Mouse (Mus musculus) kidney, embryonic 15.5 days (tissue): ENCODE measurements around the gene Irx6. TPM values are rescaled to one million over a fixed set of nuclear protein-coding genes. Genes with fewer than 3 reads are reported as not detected.

Experiments
- ATAC-seq: fragments of 200-750 bp; cut with Nextera tagmentation; replicated peaks from 2 replicates; pipeline ENCODE4 v1.8.0; 2017; ENCODE audit warnings: moderate TSS enrichment; ENCODE audit not compliant: low FRiP score
- H3K27ac ChIP-seq: fragments of 300-500 bp; sonication (generic); 2 replicates; pipeline ENCODE4 v1.5.1; 2015; ENCODE audit warnings: mild to moderate bottlenecking, inconsistent platforms
- H3K27me3 ChIP-seq: fragments of 300-500 bp; sonication (generic); 2 replicates; pipeline ENCODE4 v1.6.1; 2015; ENCODE audit warnings: inconsistent platforms
- H3K36me3 ChIP-seq: fragments of 300-500 bp; sonication (generic); 2 replicates; pipeline ENCODE4 v1.6.1; 2015; ENCODE audit warnings: inconsistent platforms
- H3K4me1 ChIP-seq: fragments of 300-500 bp; sonication (generic); 2 replicates; pipeline ENCODE4 v1.6.1; 2015; ENCODE audit warnings: inconsistent platforms
- H3K4me2 ChIP-seq: fragments of 300-500 bp; sonication (generic); 2 replicates; pipeline ENCODE4 v1.6.1; 2015; ENCODE audit warnings: moderate library complexity, mild to moderate bottlenecking, inconsistent platforms
- H3K4me3 ChIP-seq: fragments of 300-500 bp; sonication (generic); replicated peaks from 2 replicates; pipeline ENCODE4 v1.5.1; 2015; ENCODE audit warnings: mild to moderate bottlenecking, inconsistent platforms
- H3K9ac ChIP-seq: fragments of 300-500 bp; sonication (generic); 2 replicates; pipeline ENCODE4 v1.6.1; 2015; ENCODE audit warnings: mild to moderate bottlenecking, inconsistent platforms
- H3K9me3 ChIP-seq: fragments of 300-500 bp; sonication (generic); replicated peaks from 2 replicates; pipeline ENCODE4 v1.6.1; 2016; ENCODE audit warnings: inconsistent platforms
- WGBS: fragments of 180-500 bp; shearing (Covaris S2); methylation state at CpG from one replicate; pipeline ENCODE4 v1.1.7; 2015; ENCODE audit warnings: mixed read lengths; 5-methylcytosine and 5-hydroxymethylcytosine counted together
- polyA plus RNA-seq: library from polyadenylated mRNA; unstranded; fragments of >200 nt; fragmentation: Nextera tagmentation; extraction: Ambion mirVana; gene quantifications from 2 replicates; pipeline ENCODE4 v1.2.1, GENCODE M21; 2015

Irx6 gene
- polyA plus RNA-seq = 0.05 and 0.10 TPM in 2 replicates

DNA sequence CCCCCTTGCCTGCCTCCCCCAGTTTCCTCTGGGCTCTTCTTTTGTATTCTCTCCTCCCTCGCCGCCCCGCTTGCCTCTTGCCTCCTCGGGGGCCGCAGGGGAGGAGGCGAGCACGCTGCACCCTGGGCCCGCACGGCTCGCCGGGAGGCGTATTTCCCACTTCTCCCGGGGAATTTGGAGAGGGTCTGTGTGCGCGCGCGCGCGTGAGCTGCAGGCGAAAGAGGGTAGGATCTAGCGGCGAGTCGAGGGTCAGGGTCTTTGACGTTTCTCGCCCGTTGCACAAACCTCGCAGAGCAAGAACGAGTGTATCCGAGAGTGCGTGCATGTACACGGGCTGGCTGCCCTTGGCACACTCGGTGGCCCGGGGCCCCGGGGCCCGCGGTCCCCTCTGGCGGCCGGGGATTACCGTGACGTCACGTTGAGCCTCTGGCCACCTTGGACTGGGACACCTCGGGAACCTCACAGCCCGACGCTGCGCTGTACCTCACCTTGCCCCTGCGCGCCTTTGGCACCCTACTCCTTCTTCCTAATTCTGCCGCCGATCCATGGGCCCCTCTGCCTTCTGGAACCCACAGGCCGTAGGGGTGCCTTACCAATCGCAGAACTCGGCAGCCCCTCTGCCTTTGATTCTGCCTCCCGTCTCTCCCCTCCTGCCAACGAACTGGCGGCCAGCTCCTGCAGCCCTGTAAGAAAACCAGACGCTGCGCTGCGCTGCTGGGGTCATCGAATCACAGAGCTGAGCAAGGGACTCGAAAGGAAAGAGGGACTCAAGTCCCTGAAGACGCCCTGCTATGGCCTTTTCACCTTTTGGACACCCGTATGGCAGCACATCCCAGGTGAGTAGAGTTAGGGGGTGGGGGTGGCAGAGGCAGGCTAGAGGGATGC, at the start of gene Irx6:
Irx6 (plus strand) TSS at position 45 of the 885 bp plus-strand sequence.
- no peak for ATAC-seq
- H3K4me2 ChIP-seq = peak within 1 kb of the TSS; percentile 89
- WGBS = under 1% methylated on average over 59 of the region's 62 CpGs
- H3K4me1 ChIP-seq = peaks cover 34% of the 10 kb centered on the region
- H3K9me3 ChIP-seq = no peaks in the 10 kb centered on the region
- H3K27ac ChIP-seq = no peak within 1 kb of the TSS
- H3K9ac ChIP-seq = peak within 1 kb of the TSS; percentile 31; the same call in 1 of the 2 replicates
- peak within 1 kb of the TSS; percentile 47 for H3K4me3 ChIP-seq
- H3K27me3 ChIP-seq = peaks cover 98% of the 10 kb centered on the region
- H3K36me3 ChIP-seq = no peaks in the 10 kb centered on the region

GRCm38 (mm10) chr8:92628711-92629650, 45.1 kb upstream of the Irx6 start:
- no peak overlapping the region for H3K27ac ChIP-seq
- ATAC-seq = no peak
- H3K9me3 ChIP-seq = no peaks in the 10 kb centered on the region
- H3K4me1 ChIP-seq = no peaks in the 10 kb centered on the region
- no peak overlapping the region for H3K4me2 ChIP-seq
- no peak overlapping the region for H3K4me3 ChIP-seq
- H3K27me3 ChIP-seq = no peaks in the 10 kb centered on the region
- H3K36me3 ChIP-seq = no peaks in the 10 kb centered on the region
- WGBS = 52% methylated on average over 14 of the region's 14 CpGs
- H3K9ac ChIP-seq = no peak overlapping the region

DNA sequence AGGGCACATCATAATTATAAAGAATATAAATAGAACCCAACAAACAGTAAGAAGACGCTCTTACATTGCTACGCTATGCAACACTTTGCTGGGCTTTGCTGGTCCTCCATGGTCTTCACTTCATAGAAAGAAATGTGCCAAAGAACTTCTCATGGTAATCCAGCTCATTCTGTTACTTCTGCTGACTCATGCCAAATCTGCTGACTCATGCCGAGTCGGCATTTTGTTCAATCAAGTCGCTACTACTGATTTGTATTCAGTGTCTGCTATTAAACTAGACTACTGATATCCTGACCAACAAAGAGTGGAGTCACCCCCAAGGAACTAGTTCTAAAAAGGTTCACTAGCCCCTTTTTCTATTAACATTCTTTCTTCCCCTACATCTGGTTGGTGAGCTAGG, 40.9 kb upstream of the Irx6 start:
- WGBS = 95% methylated on average over 5 of the region's 5 CpGs
- H3K4me2 ChIP-seq = no peak overlapping the region
- H3K27ac ChIP-seq = no peak overlapping the region
- H3K9ac ChIP-seq = no peak overlapping the region
- no peak for ATAC-seq
- H3K9me3 ChIP-seq = no peaks in the 10 kb centered on the region
- no peaks in the 10 kb centered on the region for H3K4me1 ChIP-seq
- H3K4me3 ChIP-seq = no peak overlapping the region
- H3K27me3 ChIP-seq = no peaks in the 10 kb centered on the region
- no peaks in the 10 kb centered on the region for H3K36me3 ChIP-seq

DNA sequence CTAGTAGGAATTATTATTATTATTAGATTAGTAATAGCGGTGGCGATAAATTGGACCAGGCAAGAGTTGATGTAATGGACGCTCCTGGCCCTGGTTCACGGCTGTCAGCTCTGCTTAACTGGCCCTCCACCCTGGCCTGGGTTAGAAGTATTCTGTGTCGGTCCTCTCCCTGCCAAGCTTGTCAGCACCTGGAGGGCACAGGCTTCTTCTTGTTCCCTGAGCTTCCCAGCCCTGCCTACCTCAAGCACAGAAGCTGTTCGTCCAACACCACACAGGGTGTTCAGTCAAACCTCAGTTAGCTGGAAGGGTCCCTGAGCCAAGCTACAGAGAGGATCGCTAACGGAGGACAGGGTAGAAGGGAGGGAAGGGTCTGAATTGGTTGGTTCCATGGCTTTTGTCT, 33.3 kb upstream of the Irx6 start:
- Histone ChIP-seq H3K27me3 (no peaks in the 10 kb centered on the region), H3K9me3 (no peaks in the 10 kb centered on the region), H3K4me2 (no peak overlapping the region), H3K36me3 (no peaks in the 10 kb centered on the region), H3K9ac (no peak overlapping the region), H3K4me1 (no peaks in the 10 kb centered on the region), H3K4me3 (no peak overlapping the region), H3K27ac (no peak overlapping the region)
- ATAC-seq = no peak
- WGBS = 73% methylated on average over 8 of the region's 8 CpGs

- Histone ChIP-seq H3K9me3 (no peaks in the 10 kb centered on the region), H3K27ac (no peak overlapping the region), H3K27me3 (no peaks in the 10 kb centered on the region), H3K9ac (no peak overlapping the region), H3K4me3 (no peak overlapping the region), H3K4me2 (no peak overlapping the region), H3K36me3 (no peaks in the 10 kb centered on the region), H3K4me1 (no peaks in the 10 kb centered on the region)
- 60% methylated on average over 2 of the region's 2 CpGs for WGBS
- no peak for ATAC-seq
Observed at GRCm38 (mm10) chr8:92646637-92647036, 27.5 kb upstream of the Irx6 start.

GRCm38 (mm10) chr8:92664207-92664606, 9.9 kb upstream of the Irx6 start:
- H3K4me3 ChIP-seq = no peak overlapping the region
- no peak overlapping the region for H3K9ac ChIP-seq
- no peak overlapping the region for H3K4me2 ChIP-seq
- 35% methylated on average over 4 of the region's 4 CpGs for WGBS
- no peak for ATAC-seq
- H3K9me3 ChIP-seq = no peaks in the 10 kb centered on the region
- no peaks in the 10 kb centered on the region for H3K36me3 ChIP-seq
- no peaks in the 10 kb centered on the region for H3K4me1 ChIP-seq
- H3K27me3 ChIP-seq = peaks cover 14% of the 10 kb centered on the region
- no peak overlapping the region for H3K27ac ChIP-seq

DNA sequence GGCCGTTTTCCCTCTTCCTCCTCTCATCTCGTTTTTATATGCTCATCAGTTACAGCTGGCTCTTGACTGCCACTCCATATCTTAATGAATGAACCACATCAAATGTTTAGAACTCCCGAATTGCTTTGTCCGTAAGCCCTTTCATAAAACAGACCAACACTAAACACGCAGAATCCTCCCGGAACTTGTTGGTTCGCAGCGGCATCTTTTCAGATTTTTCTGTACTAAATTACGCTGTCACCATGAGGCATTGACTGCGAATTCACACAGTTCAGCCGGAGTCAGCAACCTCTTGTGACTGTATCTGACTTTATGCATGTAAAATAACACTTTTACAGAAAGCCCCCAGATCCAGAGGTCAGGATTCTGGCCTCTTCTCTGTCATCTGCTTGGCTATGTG, 3.9 kb upstream of the Irx6 start:
- no peaks in the 10 kb centered on the region for H3K36me3 ChIP-seq
- H3K4me2 ChIP-seq = no peak overlapping the region
- H3K9ac ChIP-seq = no peak overlapping the region
- H3K27me3 ChIP-seq = peaks cover 73% of the 10 kb centered on the region
- H3K4me3 ChIP-seq = no peak overlapping the region
- H3K4me1 ChIP-seq = peaks cover 23% of the 10 kb centered on the region
- H3K9me3 ChIP-seq = no peaks in the 10 kb centered on the region
- WGBS = 65% methylated on average over 11 of the region's 11 CpGs
- H3K27ac ChIP-seq = no peak overlapping the region
- ATAC-seq = no peak

DNA sequence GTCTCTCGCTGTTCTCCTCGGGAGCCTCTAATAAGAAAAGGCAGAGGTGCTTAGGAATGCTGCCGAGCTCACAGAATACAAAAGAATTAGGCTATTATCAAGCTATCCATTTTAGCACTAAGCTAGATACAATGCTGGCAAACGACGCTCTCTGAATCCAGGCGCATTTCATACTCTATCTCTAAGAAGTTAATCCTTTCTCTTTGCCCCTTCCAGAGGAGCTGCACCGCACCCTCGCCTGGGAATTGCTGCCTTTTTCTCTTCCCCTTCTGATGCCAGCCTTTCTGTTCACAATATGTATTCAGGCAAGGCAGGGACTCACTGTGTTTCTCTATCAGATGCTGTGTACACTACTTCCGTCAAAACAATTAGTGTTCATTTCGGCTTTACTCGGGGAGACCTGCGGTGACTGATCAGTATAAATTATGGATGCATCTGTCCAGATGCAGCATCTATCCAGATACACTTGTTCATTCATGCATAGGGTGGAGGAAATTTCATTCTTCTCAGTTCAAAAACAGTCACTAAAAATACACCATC, 3.4 kb upstream of the Irx6 start:
- Histone ChIP-seq H3K27me3 (peaks cover 77% of the 10 kb centered on the region), H3K9ac (no peak overlapping the region), H3K4me1 (peaks cover 23% of the 10 kb centered on the region), H3K36me3 (no peaks in the 10 kb centered on the region), H3K4me3 (no peak overlapping the region), H3K27ac (no peak overlapping the region), H3K4me2 (no peak overlapping the region), H3K9me3 (no peaks in the 10 kb centered on the region)
- 62% methylated on average over 12 of the region's 12 CpGs for WGBS
- no peak for ATAC-seq

- no peaks in the 10 kb centered on the region for H3K9me3 ChIP-seq
- H3K4me2 ChIP-seq = no peak overlapping the region
- H3K36me3 ChIP-seq = no peaks in the 10 kb centered on the region
- peaks cover 23% of the 10 kb centered on the region for H3K4me1 ChIP-seq
- no peak overlapping the region for H3K4me3 ChIP-seq
- H3K9ac ChIP-seq = no peak overlapping the region
- ATAC-seq = no peak
- WGBS = 95% methylated on average over 4 of the region's 4 CpGs
- peaks cover 86% of the 10 kb centered on the region for H3K27me3 ChIP-seq
- H3K27ac ChIP-seq = no peak overlapping the region
Observed at GRCm38 (mm10) chr8:92671892-92672291, 2.2 kb upstream of the Irx6 start.

DNA sequence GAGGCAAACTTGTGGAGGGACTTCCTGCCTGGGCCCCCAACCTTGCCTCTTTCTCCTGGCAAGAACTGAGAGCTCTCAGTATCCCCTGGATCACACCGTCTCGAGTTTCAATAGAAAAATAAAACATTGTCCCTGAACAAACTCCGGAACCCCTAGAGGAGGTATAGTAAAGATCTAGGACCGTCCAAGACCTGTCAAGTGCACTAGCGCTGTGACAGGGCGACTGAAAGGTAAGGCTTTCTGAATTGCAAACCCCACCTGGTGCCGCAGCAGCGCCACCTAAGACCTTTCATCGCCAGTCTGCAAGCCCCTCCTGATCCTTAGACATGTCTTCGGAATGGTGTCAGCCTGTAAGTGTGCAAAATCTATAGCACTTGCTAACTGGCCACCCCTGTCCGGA, 987 bp upstream of the Irx6 start:
- Histone ChIP-seq H3K27ac (no peak overlapping the region), H3K27me3 (peaks cover 92% of the 10 kb centered on the region), H3K4me1 (peaks cover 28% of the 10 kb centered on the region), H3K4me3 (peak overlapping the region; percentile 47), H3K36me3 (no peaks in the 10 kb centered on the region), H3K9me3 (no peaks in the 10 kb centered on the region), H3K4me2 (peak overlapping the region; percentile 89), H3K9ac (no peak overlapping the region)
- ATAC-seq = peak; percentile 38; the same call in 1 of the 2 replicates
- under 1% methylated on average over 11 of the region's 11 CpGs for WGBS

GRCm38 (mm10) chr8:92673555-92674243, 389 bp upstream of the Irx6 start:
- peaks cover 94% of the 10 kb centered on the region for H3K27me3 ChIP-seq
- peak overlapping the region; percentile 89 for H3K4me2 ChIP-seq
- H3K9me3 ChIP-seq = no peaks in the 10 kb centered on the region
- under 1% methylated on average over 29 of the region's 30 CpGs for WGBS
- no peaks in the 10 kb centered on the region for H3K36me3 ChIP-seq
- no peak overlapping the region for H3K27ac ChIP-seq
- peak overlapping the region; percentile 47 for H3K4me3 ChIP-seq
- peaks cover 34% of the 10 kb centered on the region for H3K4me1 ChIP-seq
- peak overlapping the region; percentile 31; the same call in 1 of the 2 replicates for H3K9ac ChIP-seq
- peak; percentile 79 for ATAC-seq
